Mouse (Mus musculus): ENCODE measurements around the gene Nectin2. TPM values are rescaled to one million over a fixed set of nuclear protein-coding genes. Genes with fewer than 3 reads are reported as not detected.
A peak's percentile ranks its signal among the peaks of the same experiment; 100 is the strongest.
"Not testable (repeated sequence)": the region's sequence is repeated elsewhere in the genome, so short reads cannot be mapped to it uniquely, and the experiment has no call there.

Nectin2 gene
- polyA plus RNA-seq (2015; fragmentation: Nextera tagmentation; extraction: Ambion mirVana): 89.3 and 89.4 TPM in 2 replicates

- Histone ChIP-seq H3K9ac (peak within 1 kb of the TSS; percentile 96), H3K9me3 (no peaks in the 10 kb centered on the region), H3K4me2 (peak within 1 kb of the TSS; percentile 91), H3K27me3 (replicated peaks) (no peaks in the 10 kb centered on the region), H3K4me3 (peak within 1 kb of the TSS; percentile 84), H3K36me3 (peaks cover 3% of the 10 kb centered on the region; the same call in 1 of the 2 replicates), H3K27ac (replicated peaks) (peak within 1 kb of the TSS; percentile 93), H3K4me1 (peaks cover 65% of the 10 kb centered on the region)
- WGBS: 16% methylated on average over 19 of the region's 19 CpGs
- peak; percentile 55 for ATAC-seq (ENCODE audit: extremely low read depth, insufficient number of reproducible peaks, low FRiP score, low TSS enrichment)
These were observed at the start of gene Nectin2 for GRCm38 (mm10) chr7:19750217-19751069. TSS of gene Nectin2 (minus strand) at chr7:19750483.

- H3K27me3 ChIP-seq (replicated peaks): peaks cover 48% of the 10 kb centered on the region
- H3K4me3 ChIP-seq: peak within 1 kb of the TSS; percentile 33
- peaks cover 10% of the 10 kb centered on the region for H3K4me1 ChIP-seq
- 3% methylated on average over 32 of the region's 32 CpGs for WGBS
- no peak for ATAC-seq (ENCODE audit: extremely low read depth, insufficient number of reproducible peaks, low FRiP score, low TSS enrichment)
- no peaks in the 10 kb centered on the region for H3K36me3 ChIP-seq
- H3K9ac ChIP-seq: peak within 1 kb of the TSS; percentile 67
- H3K4me2 ChIP-seq: peak within 1 kb of the TSS; percentile 56
- H3K9me3 ChIP-seq: no peaks in the 10 kb centered on the region
- no peak within 1 kb of the TSS for H3K27ac ChIP-seq (replicated peaks)
These were observed 46.7 kb upstream of the Nectin2 start, which contains the start of gene Cblc for GRCm38 (mm10) chr7:19796697-19797588. TSS of gene Cblc (minus strand) at chr7:19796809.

- Histone ChIP-seq H3K4me3 (peak overlapping the region; percentile 33; the same call in 1 of the 2 replicates), H3K4me2 (peak overlapping the region; percentile 56), H3K27ac (replicated peaks) (no peak overlapping the region), H3K36me3 (no peaks in the 10 kb centered on the region), H3K9ac (peak overlapping the region; percentile 67), H3K9me3 (no peaks in the 10 kb centered on the region), H3K27me3 (replicated peaks) (peaks cover 47% of the 10 kb centered on the region), H3K4me1 (peaks cover 10% of the 10 kb centered on the region)
- ATAC-seq (ENCODE audit: extremely low read depth, insufficient number of reproducible peaks, low FRiP score, low TSS enrichment): no peak
- 13% methylated on average over 18 of the region's 18 CpGs for WGBS
These were observed 46.0 kb upstream of the Nectin2 start for GRCm38 (mm10) chr7:19796254-19796653.

GRCm38 (mm10) chr7:19795236-19795635 is 45.0 kb upstream of the Nectin2 start:
- H3K4me2 ChIP-seq: no peak overlapping the region
- H3K36me3 ChIP-seq: no peaks in the 10 kb centered on the region
- H3K27me3 ChIP-seq (replicated peaks): peaks cover 50% of the 10 kb centered on the region
- H3K9ac ChIP-seq: no peak overlapping the region
- H3K27ac ChIP-seq (replicated peaks): no peak overlapping the region
- H3K4me3 ChIP-seq: no peak overlapping the region
- no peaks in the 10 kb centered on the region for H3K9me3 ChIP-seq
- WGBS: 69% methylated on average over 2 of the region's 2 CpGs
- ATAC-seq (ENCODE audit: extremely low read depth, insufficient number of reproducible peaks, low FRiP score, low TSS enrichment): no peak
- peaks cover 10% of the 10 kb centered on the region for H3K4me1 ChIP-seq

GRCm38 (mm10) chr7:19792701-19793630 is 42.7 kb upstream of the Nectin2 start:
- WGBS: 80% methylated on average over 19 of the region's 19 CpGs
- peaks cover 13% of the 10 kb centered on the region for H3K4me1 ChIP-seq
- no peaks in the 10 kb centered on the region for H3K36me3 ChIP-seq
- H3K27me3 ChIP-seq (replicated peaks): peaks cover 48% of the 10 kb centered on the region
- no peak overlapping the region for H3K4me3 ChIP-seq
- no peak overlapping the region for H3K9ac ChIP-seq
- no peaks in the 10 kb centered on the region for H3K9me3 ChIP-seq
- no peak overlapping the region for H3K27ac ChIP-seq (replicated peaks)
- H3K4me2 ChIP-seq: no peak overlapping the region
- ATAC-seq (ENCODE audit: extremely low read depth, insufficient number of reproducible peaks, low FRiP score, low TSS enrichment): no peak

- H3K4me2 ChIP-seq; H3K4me3 ChIP-seq; H3K9me3 ChIP-seq; H3K27ac ChIP-seq (replicated peaks); H3K36me3 ChIP-seq; ATAC-seq (ENCODE audit: extremely low read depth, insufficient number of reproducible peaks, low FRiP score, low TSS enrichment); H3K9ac ChIP-seq; H3K4me1 ChIP-seq: not testable (repeated sequence)
- H3K27me3 ChIP-seq (replicated peaks): peaks cover 35% of the 10 kb centered on the region
- 78% methylated on average over 2 of the region's 2 CpGs for WGBS
These were observed 41.2 kb upstream of the Nectin2 start for GRCm38 (mm10) chr7:19791504-19791903.

- peaks cover 20% of the 10 kb centered on the region for H3K27me3 ChIP-seq (replicated peaks)
- peaks cover 3% of the 10 kb centered on the region for H3K4me1 ChIP-seq
- WGBS: 2% methylated on average over 19 of the region's 19 CpGs
- ATAC-seq (ENCODE audit: extremely low read depth, insufficient number of reproducible peaks, low FRiP score, low TSS enrichment): 0 out of 2 replicates have a peak, but pooled peaks have one; percentile 5
- H3K4me2 ChIP-seq: peak overlapping the region; percentile 79
- peak overlapping the region; percentile 52 for H3K4me3 ChIP-seq
- peak overlapping the region; percentile 83 for H3K9ac ChIP-seq
- no peaks in the 10 kb centered on the region for H3K9me3 ChIP-seq
- no peak overlapping the region; the same call in 1 of the 2 replicates for H3K27ac ChIP-seq (replicated peaks)
- H3K36me3 ChIP-seq: no peaks in the 10 kb centered on the region
These were observed 39.6 kb upstream of the Nectin2 start for GRCm38 (mm10) chr7:19789904-19790347.

GRCm38 (mm10) chr7:19785874-19786458 is 35.7 kb upstream of the Nectin2 start:
- H3K4me2 ChIP-seq: no peak overlapping the region
- WGBS: 48% methylated on average over 12 of the region's 12 CpGs
- no peaks in the 10 kb centered on the region for H3K36me3 ChIP-seq
- no peak overlapping the region for H3K27ac ChIP-seq (replicated peaks)
- H3K9ac ChIP-seq: no peak overlapping the region
- H3K4me3 ChIP-seq: no peak overlapping the region
- peaks cover 3% of the 10 kb centered on the region for H3K4me1 ChIP-seq
- H3K9me3 ChIP-seq: no peaks in the 10 kb centered on the region
- ATAC-seq (ENCODE audit: extremely low read depth, insufficient number of reproducible peaks, low FRiP score, low TSS enrichment): no peak
- H3K27me3 ChIP-seq (replicated peaks): peaks cover 9% of the 10 kb centered on the region; the same call in 1 of the 2 replicates

GRCm38 (mm10) chr7:19784764-19785535 is 34.7 kb upstream of the Nectin2 start:
- H3K27me3 ChIP-seq (replicated peaks): peaks cover 3% of the 10 kb centered on the region; the same call in 1 of the 2 replicates

More at GRCm38 (mm10) chr7:19784764-19785535, 34.7 kb upstream of the Nectin2 start:
- Histone ChIP-seq H3K9ac (no peak overlapping the region), H3K4me2 (no peak overlapping the region), H3K4me1 (peaks cover 3% of the 10 kb centered on the region), H3K9me3 (no peaks in the 10 kb centered on the region; the same call in 1 of the 2 replicates), H3K4me3 (no peak overlapping the region), H3K36me3 (no peaks in the 10 kb centered on the region), H3K27ac (replicated peaks) (no peak overlapping the region)
- WGBS: 19% methylated on average over 11 of the region's 11 CpGs
- no peak for ATAC-seq (ENCODE audit: extremely low read depth, insufficient number of reproducible peaks, low FRiP score, low TSS enrichment)
